Comparison of ENCODE assay signal across 9 mouse cellular contexts in the genomic region with DNA sequence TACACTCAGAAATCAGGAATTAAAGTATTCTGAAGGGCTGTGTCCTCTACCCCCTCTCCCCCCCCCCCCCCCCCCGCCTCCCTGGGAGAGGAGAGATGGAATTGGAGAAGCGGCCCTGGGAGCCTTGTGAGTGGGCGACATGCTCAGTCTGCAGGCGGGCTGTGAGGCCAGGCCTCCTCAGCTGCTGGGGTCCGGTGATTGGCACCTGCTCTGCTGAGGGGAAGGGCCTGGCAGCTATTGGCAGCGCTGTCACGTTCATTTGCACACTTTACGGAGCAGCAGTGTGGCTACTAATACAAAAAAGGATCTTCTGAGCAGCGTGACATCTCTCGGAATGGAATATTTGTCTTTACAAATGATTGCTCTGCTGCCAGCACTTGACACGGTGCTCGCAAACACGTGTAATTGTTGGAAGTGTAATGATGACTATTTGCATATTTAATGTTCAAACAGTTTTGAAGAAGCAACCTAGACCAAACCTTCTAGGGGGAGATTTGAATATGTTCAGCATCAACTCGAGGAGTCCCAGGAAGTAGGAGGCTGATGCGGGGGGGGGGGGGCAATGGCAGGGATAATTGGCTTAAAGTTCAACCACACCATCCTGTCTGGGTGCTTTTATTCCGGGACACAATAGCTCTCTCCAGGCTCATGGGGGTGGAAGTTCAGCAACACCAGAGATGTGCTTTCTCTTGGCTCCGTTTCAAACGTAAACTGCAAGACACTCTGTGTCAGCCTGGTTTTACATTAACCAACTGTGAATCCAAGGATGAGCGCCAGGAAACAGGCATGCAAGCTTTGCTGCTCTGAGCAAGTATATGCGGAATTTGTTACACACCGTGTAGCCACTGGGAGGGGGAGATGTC.
DNase-seq lines count a peak whose midpoint lies in the region; ATAC-seq and TF ChIP-seq lines count a peak whose summit lies in the region.
"Had no signal": no experiment of that assay in that cellular context is flagged by ENCODE, and none has a peak within 500 bp of the region (broad histone marks: within the 10 kb centered on the region; RNA-seq: fewer than 3 reads in every experiment).

No protein-coding gene starts in this region.

- ATAC-seq in liver, embryonic 11.5 days (replicated peaks; ENCODE audit: low FRiP score), result no peak
- peak; percentile 92 for ATAC-seq in forebrain, embryonic 16.5 days
- no peak for ATAC-seq in monocyte, adult 5-6 weeks (replicated peaks; ENCODE audit: insufficient number of reproducible peaks, low FRiP score, low TSS enrichment, poor library complexity, severe bottlenecking)

- H3K79me2 ChIP-seq in myocyte (ENCODE audit: control insufficient read depth, insufficient read depth), result no peaks in the 10 kb centered on the region

- no peaks in the 10 kb centered on the region for H3K9me3 ChIP-seq in liver, embryonic 11.5 days (ENCODE audit: control insufficient read depth, low read length)
- no peaks in the 10 kb centered on the region for H3K9me3 ChIP-seq in forebrain, embryonic 16.5 days (ENCODE audit: control insufficient read depth, low read length)

- H3K4me2 ChIP-seq in liver, embryonic 11.5 days, result no peak overlapping the region
- H3K4me2 ChIP-seq in forebrain, embryonic 16.5 days (ENCODE audit: low read length), result peak overlapping the region; percentile 32
- H3K4me2 ChIP-seq in myocyte (ENCODE audit: low read depth), result no peak overlapping the region

- H3K36me3 ChIP-seq in liver, embryonic 11.5 days (ENCODE audit: control insufficient read depth, insufficient read depth, low read length), result no peaks in the 10 kb centered on the region
- no peaks in the 10 kb centered on the region for H3K36me3 ChIP-seq in forebrain, embryonic 16.5 days (ENCODE audit: control insufficient read depth, insufficient read depth)
- H3K36me3 ChIP-seq in myocyte (ENCODE audit: control insufficient read depth, insufficient read depth), result no peaks in the 10 kb centered on the region

- H3K9ac ChIP-seq in liver, embryonic 11.5 days (ENCODE audit: low read depth, low read length), result no peak overlapping the region
- no peak overlapping the region; the same call in 1 of the 2 replicates for H3K9ac ChIP-seq in forebrain, embryonic 16.5 days (replicated peaks; ENCODE audit: low read depth, low read length)

- H3K4me1 ChIP-seq in liver, embryonic 11.5 days (replicated peaks; ENCODE audit: control insufficient read depth, insufficient read depth, low read length), result no peaks in the 10 kb centered on the region
- H3K4me1 ChIP-seq in forebrain, embryonic 16.5 days (replicated peaks; ENCODE audit: control insufficient read depth, insufficient read depth, low read length), result peaks cover 44% of the 10 kb centered on the region

- 72% methylated on average over 20 of the region's 21 CpGs for WGBS in liver, embryonic 11.5 days
- 9% methylated on average over 19 of the region's 21 CpGs for WGBS in forebrain, embryonic 16.5 days

- TF ChIP-seq POLR2A in myocyte (IDR thresholded peaks at IDR 0.05; ENCODE audit: insufficient read length, low read depth), result no peak

- peak; percentile 5 for DNase-seq in liver
- no peak for DNase-seq in liver, embryonic 11.5 days (ENCODE audit: low spot score)
- peak; percentile 81 for DNase-seq in kidney, postnatal 14 days
- no peak for DNase-seq in urinary bladder, postnatal 25 days (ENCODE audit: low spot score)
- DNase-seq in heart, adult 11 months, result no peak

- H3K4me3 ChIP-seq in liver, embryonic 11.5 days (ENCODE audit: low read depth, low read length), result no peak overlapping the region
- peak overlapping the region; percentile 15 for H3K4me3 ChIP-seq in forebrain, embryonic 16.5 days (replicated peaks; ENCODE audit: low read length)
- no peak overlapping the region for H3K4me3 ChIP-seq in myocyte

- H3K27me3 ChIP-seq in liver, embryonic 11.5 days (replicated peaks; ENCODE audit: control insufficient read depth, insufficient read depth, low read length), result no peaks in the 10 kb centered on the region
- H3K27me3 ChIP-seq in forebrain, embryonic 16.5 days (replicated peaks; ENCODE audit: control insufficient read depth, insufficient read depth, low read length), result no peaks in the 10 kb centered on the region
- H3K27me3 ChIP-seq in myocyte (ENCODE audit: control insufficient read depth, insufficient read depth, insufficient read length), result no peaks in the 10 kb centered on the region

- no peak overlapping the region for H3K27ac ChIP-seq in liver, embryonic 11.5 days (ENCODE audit: low read depth, low read length)
- peak overlapping the region; percentile 84 for H3K27ac ChIP-seq in forebrain, embryonic 16.5 days (ENCODE audit: low read length)
- H3K27ac ChIP-seq: macrophage had no signal

- H3ac ChIP-seq in myocyte (ENCODE audit: control insufficient read depth, insufficient read length), result no peak overlapping the region

TF ChIP-seq in myocyte, 11 proteins besides CTCF, POLR2A, EP300 and RAD21:
- TF ChIP-seq MYOD1 (IDR thresholded peaks at IDR 0.05; ENCODE audit: control insufficient read depth in 1 of 3, insufficient read length in 2 of 3, low read depth in 2 of 3) (peak in 2 of 3 experiments; percentile 11 to 28), POLR2AphosphoS2 (IDR thresholded peaks at IDR 0.05; ENCODE audit: insufficient read length, low read depth) (no peak), REST (IDR thresholded peaks at IDR 0.05; ENCODE audit: insufficient read depth, insufficient read length) (no peak), TCF3 (IDR thresholded peaks at IDR 0.05; ENCODE audit: insufficient read length, low read depth) (no peak)

Comparison
In these comparisons a context has a peak if more than half of its experiments do, and no peak if none do; other contexts are left out.
1. DNase-seq: peak in liver (single experiment) and kidney, postnatal 14 days (single experiment); none in liver, embryonic 11.5 days (single experiment), urinary bladder, postnatal 25 days (single experiment) and heart, adult 11 months (single experiment).